Mouse (Mus musculus) thymus, postnatal 10 days (tissue): ENCODE data around the gene Lat2.
"Not testable (repeated sequence)": the region's sequence is repeated elsewhere in the genome, so short reads cannot be mapped to it uniquely, and the experiment has no call there.

Source experiments
- DNase-seq, 2 experiments: peaks; one replicate each; pipeline ENCODE4 v3.0.0; 2021; ENCODE audit warnings: low spot score in 2 of 2

Gene Lat2

GRCm38 (mm10) chr5:134614802-134615201 lies at the start of gene Lat2:
Gene Lat2 (minus strand): TSS chr5:134615025.
- DNase-seq = no peak

DNA sequence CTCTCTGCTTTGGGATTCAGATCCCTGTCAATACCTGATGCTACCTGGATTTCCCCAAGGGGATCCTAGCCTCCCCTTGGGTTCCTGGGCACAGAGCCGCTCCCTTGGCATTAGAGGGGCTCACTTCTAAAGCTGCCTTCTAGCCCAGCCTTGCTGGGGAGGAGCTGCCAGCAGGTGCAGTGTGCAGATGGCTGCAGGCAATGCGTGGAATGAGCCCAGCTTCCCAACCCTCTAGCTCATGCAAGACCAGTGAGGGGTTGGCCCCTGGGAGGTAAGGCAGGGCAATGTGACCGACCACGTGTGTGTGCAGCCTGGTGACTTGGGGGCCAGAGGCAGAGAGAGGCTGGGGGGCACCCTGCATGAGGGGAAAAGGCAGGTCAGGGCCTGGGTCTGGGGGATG lies 41.9 kb upstream of the Lat2 start:
- DNase-seq = no peak

DNA sequence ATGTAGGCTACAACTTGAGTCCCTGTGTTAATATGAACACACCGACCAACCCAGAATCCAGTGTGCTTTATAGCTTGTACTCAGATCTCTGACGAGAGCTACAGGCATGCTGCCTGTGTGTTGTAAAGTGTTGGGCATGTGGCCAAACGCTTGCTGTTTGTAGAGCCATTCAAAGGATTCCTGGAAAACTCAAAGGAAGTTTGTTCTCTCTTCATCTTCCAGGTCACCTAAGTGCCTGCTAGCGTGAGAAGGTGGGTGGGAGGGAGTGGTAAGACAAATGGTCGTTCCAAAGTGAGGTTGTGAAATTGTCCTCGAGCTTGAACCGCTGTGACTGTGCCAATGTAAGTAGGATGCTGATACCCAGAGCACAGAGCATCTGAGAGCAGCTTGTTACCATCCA lies 37.2 kb upstream of the Lat2 start:
- no peak for DNase-seq

DNA sequence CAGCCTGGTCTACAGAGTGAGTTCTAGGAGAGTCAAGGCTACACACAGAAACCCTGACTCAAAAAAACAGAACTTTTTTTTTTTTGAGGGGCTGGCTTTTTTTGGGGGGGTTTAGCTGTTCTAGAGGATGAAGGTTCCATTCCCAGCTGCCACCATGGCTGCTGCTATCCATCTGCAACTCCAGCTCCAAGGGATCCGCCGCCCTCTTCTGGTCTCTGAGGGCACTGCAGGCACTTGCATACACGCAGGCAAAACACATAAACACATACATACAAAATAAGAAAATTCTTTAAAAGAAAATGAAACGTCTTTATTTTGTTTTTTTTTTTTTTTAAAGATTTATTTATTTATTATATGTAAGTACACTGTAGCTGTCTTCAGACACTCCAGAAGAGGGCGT lies 36.1 kb upstream of the Lat2 start:
- DNase-seq = peak; percentile 45 to 69

DNA sequence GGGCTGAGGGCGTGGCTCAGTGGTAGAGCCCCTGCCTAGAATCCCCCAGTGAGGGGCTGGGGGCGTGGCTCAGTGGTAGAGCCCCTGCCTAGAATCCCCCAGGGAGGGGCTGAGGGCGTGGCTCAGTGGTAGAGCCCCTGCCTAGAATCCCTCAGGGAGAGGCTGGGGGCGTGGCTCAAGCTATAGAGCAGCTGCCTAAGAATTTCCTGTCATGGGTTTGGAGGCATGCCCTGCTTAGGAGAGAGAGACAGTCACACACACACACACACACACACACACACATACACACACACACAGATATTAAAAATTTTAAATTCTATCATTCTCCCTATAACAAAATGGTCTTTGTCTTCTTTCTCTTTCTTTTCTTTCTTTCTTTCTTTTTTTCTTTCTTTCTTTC lies 34.2 kb upstream of the Lat2 start:
- DNase-seq = not testable (repeated sequence)

DNA sequence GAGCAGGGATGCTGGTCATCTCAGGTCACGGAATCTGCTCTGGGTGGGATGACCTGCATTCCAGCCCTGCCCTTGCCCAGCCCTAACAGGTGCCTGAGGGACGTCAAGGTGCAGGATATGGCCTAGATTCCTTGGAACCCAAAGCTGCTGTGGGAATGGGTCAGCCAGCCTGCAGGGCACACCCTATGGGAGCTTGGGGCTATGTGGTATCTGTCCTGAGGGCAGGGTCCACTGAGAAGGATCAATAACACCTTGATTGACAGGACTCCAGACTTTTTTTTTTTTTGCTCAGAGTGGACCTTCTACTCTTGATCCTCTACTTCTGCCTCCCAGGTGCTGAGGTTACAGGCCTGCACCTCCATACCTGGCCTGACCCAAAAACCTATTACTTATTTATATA lies 32.6 kb upstream of the Lat2 start:
- DNase-seq = no peak

GRCm38 (mm10) chr5:134646461-134646860 lies 31.6 kb upstream of the Lat2 start:
- no peak for DNase-seq

DNA sequence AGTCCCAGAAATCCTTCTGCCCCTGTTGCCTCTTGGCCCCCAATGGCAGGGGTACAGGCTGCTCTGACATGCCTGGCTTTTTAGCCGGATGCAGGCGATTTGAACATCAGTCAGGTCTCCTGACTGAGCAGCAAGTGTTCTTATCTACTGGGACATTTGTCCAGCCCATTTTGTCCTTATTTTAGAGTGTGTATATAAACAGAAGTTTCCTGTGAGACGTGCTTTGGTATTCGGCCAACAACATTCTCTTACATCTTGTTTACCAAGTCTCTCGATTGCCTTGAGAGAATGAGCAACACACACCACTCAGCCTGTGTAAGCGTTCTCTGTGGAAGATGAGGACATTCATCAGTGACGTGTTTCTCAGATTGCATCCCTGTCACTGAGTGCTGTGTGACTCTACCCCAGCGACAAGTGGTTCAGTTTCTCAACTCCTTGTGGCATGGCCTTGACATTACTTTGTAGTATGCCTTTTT lies 29.9 kb upstream of the Lat2 start:
- DNase-seq = no peak

GRCm38 (mm10) chr5:134644121-134644520 lies 29.3 kb upstream of the Lat2 start:
- DNase-seq = no peak

DNA sequence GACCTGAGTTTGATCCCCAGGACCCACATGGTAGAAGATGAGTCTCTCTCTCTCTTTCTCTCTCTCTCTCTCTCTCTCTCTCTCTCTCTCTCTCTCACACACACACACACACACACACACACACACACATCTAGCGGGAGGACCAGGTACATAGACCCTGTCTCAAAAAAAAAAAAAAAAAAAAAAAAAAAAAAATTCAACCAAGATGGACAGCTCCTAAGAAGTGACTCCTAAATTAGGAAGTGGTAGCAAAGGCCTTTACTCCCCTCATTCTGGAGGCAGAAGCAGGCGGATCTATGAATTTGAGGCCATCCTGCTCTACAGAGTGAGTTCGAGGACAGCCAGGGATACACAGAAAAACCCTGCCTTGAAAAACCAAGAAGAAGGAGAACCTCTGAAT lies 25.5 kb upstream of the Lat2 start:
- no peak for DNase-seq

- DNase-seq = peak; percentile 93 to 96
These were observed 24.5 kb upstream of the Lat2 start, which contains the start of gene Eif4h for GRCm38 (mm10) chr5:134639269-134639682. Gene Eif4h (minus strand): TSS chr5:134639490.

- peak in 1 of 2 experiments; percentile 59 for DNase-seq
These were observed 23.8 kb upstream of the Lat2 start for GRCm38 (mm10) chr5:134638461-134639268.

DNA sequence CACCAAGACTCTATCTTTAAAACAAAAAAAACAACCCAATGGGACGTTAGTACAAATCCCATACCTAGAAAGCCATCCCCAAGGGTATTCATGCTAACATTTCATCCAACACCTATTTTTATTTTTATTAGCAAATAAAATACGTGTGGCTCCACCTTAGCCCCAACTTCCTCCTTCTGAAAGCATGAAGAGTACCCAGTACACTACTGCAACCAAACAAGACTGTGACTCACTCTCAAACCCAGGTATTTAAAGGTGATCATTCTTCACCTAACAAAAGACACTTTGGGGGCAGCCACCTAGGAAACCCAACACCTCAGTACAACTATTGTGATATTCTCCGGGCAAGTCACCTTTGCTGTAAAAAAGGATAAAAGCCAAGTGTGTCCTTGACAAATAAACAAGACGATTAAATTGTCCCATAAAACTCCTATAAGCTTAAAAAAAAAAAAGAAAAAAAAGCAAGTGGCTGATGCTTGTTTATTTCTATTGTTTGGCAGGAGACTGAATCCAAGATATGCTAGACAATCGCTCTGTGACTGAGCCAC lies 23.1 kb upstream of the Lat2 start:
- no peak for DNase-seq

- no peak for DNase-seq
These were observed 18.0 kb upstream of the Lat2 start for GRCm38 (mm10) chr5:134632841-134633240.

DNA sequence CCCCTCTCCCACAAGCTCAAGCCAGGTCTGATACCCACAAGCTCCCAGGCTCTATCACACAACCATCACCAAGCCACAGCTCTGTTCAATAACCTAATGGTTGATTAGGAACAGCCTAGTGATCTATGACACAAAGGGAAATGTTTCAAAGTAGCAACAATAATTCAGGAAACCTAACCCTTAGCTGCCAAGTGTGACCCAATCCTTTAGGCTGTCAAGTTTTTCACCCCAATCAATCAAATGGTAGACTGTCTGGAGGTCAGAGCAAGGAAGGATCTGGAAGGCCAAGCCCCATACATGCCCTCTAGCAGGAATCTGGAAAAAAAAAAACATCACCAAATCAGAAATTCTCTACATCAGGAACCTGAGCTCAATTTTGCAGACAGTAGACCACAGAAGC lies 16.0 kb upstream of the Lat2 start:
- no peak for DNase-seq

GRCm38 (mm10) chr5:134629508-134629907 lies 14.7 kb upstream of the Lat2 start:
- no peak for DNase-seq

DNA sequence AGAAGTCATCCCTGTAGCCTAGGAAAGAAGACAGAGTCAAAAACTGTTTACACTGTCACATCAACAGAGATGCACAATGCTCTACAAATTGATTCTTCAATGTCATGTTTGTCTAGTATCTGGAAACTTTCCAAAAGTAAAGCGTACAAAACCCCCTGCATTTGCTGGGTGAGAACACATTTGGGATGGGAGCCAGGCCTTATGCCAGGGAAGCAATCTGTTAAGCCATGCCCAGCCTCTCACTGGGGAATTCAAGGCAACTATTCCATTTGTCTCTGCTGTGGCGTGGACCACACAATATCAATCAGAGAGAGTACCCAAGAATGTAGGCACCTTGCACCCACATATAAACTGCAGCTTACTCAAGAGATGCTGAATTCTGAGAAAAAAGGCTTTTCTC lies 7.2 kb upstream of the Lat2 start:
- DNase-seq = no peak

GRCm38 (mm10) chr5:134621099-134621640 lies 6.3 kb upstream of the Lat2 start:
- DNase-seq = no peak

DNA sequence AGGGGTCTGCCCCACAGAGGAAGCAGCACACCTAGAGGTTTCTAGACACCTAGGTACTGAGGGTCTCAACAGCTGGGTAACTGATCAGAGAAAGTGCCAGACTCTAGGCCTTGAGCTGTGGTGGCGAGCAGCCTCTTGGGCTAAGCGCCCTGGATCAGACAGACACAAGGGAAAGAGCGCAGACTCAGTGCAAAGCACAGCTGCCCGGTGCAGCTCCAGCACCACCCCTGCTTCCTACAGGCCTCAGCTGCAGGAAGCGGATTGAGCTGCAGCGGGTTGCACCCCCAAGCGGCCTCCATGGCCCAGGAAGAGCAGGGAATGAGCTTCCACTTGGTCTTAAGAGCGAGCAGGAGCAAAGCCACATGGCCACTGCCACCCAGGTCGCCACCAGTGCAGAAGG lies 5.6 kb upstream of the Lat2 start:
- DNase-seq = no peak

DNA sequence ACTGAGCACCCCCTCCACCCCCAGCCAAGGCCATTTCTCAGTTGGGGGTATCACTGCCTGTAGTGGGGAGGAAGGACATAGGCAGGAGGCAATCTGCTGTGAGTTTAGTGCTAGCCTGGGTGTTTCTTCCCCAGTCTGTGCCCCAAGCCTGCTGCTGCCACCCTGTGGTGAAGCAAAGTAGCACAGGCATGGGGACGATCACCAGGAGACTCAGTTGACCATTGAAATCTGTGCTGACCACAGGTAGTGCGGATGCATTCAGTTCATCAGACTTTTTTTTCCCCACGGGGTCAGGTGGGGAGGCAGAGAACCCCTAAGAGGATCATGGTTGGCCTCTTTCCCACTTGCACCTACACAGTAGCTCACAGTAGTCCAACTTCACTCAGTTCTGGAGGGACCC lies 2.2 kb upstream of the Lat2 start:
- DNase-seq = peak; percentile 23 to 64

GRCm38 (mm10) chr5:134615780-134616179 lies 955 bp upstream of the Lat2 start:
- no peak for DNase-seq

DNA sequence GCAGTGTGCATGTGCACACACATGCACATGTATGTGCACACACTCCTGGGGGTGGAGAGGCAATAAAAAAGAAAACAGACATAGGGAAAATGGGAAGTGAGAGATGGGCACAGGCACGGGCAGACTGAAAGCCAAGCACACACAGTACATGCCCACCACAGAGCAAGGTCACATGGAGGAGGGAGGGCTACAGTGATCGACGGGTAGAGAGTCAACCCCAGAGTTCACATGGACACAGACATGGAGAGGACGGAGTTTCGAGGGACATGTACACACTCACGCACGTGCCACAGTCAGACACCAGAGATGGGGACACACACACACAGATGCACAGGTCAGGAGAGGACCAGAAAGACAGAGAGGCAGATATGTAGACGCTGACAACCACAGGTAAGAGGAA lies 555 bp upstream of the Lat2 start:
- no peak for DNase-seq

GRCm38 (mm10) chr5:134614296-134614695 lies 529 bp downstream of the Lat2 start:
- DNase-seq = no peak
